Mouse (Mus musculus) myocyte (in vitro differentiated cells): ENCODE measurements around the gene Stat3.

Source experiments
- E2F4 ChIP-seq: IDR thresholded peaks from one replicate; pipeline ENCODE4 v1.6.1; 2011; ENCODE audit warnings: mild to moderate bottlenecking, control low read depth, moderate library complexity; ENCODE audit not compliant: insufficient read depth
- MAX ChIP-seq: IDR thresholded peaks from one replicate; pipeline ENCODE4 v1.6.1; 2011; ENCODE audit warnings: low read depth, mild to moderate bottlenecking, control low read depth
- MYOD1 ChIP-seq, 3 experiments: IDR thresholded peaks; one replicate each; pipeline ENCODE4 v1.6.1; 2011; ENCODE audit warnings: control low read depth in 2 of 3, low read depth in 2 of 3, mild to moderate bottlenecking in 2 of 3, moderate library complexity in 1 of 3; ENCODE audit not compliant: insufficient read length in 2 of 3, control insufficient read depth in 1 of 3
- MYOG ChIP-seq, 3 experiments: IDR thresholded peaks; one replicate each; pipeline ENCODE4 v1.6.1; 2011; ENCODE audit warnings: control low read depth in 2 of 3, low read depth in 2 of 3, mild to moderate bottlenecking in 2 of 3; ENCODE audit not compliant: insufficient read length in 2 of 3, control insufficient read depth in 1 of 3, insufficient read depth in 1 of 3
- POLR2A ChIP-seq: IDR thresholded peaks from one replicate; pipeline ENCODE4 v1.6.1; 2011; ENCODE audit warnings: low read depth, mild to moderate bottlenecking, control low read depth, moderate library complexity; ENCODE audit not compliant: insufficient read length
- POLR2AphosphoS2 ChIP-seq: IDR thresholded peaks from one replicate; pipeline ENCODE4 v1.6.1; 2011; ENCODE audit warnings: low read depth, control low read depth; ENCODE audit not compliant: insufficient read length
- REST ChIP-seq: IDR thresholded peaks from one replicate; pipeline ENCODE4 v1.6.1; 2011; ENCODE audit warnings: mild to moderate bottlenecking, control low read depth, moderate library complexity; ENCODE audit not compliant: insufficient read depth, insufficient read length
- TCF12 ChIP-seq: IDR thresholded peaks from one replicate; pipeline ENCODE4 v1.6.1; 2011; ENCODE audit warnings: mild to moderate bottlenecking, control low read depth; ENCODE audit not compliant: poor library complexity, insufficient read depth, severe bottlenecking
- USF1 ChIP-seq: IDR thresholded peaks from one replicate; pipeline ENCODE4 v1.6.1; 2011; ENCODE audit warnings: low read depth, mild to moderate bottlenecking, control low read depth, moderate library complexity

- TF ChIP-seq POLR2AphosphoS2 (no peak), MAX (no peak), POLR2A (no peak), USF1 (no peak), MYOD1 (IDR thresholded peaks at IDR 0.05; ENCODE audit: control insufficient read depth in 1 of 3, insufficient read length in 2 of 3, low read depth in 2 of 3) (no peak), REST (no peak), TCF12 (no peak), E2F4 (no peak), MYOG (IDR thresholded peaks at IDR 0.05; ENCODE audit: control insufficient read depth in 1 of 3, insufficient read depth in 1 of 3, insufficient read length in 2 of 3, low read depth in 2 of 3) (no peak)
Observed at GRCm38 (mm10) chr11:100920887-100921624, 18.3 kb downstream of the Stat3 start.
